Mouse (Mus musculus) MEL (cell line): Measurements from ENCODE around the gene Prickle4.

Experiments
- BHLHE40 ChIP-seq: IDR thresholded peaks from 2 replicates; pipeline ENCODE4 v1.6.1; 2012; ENCODE audit warnings: low read depth, mild to moderate bottlenecking, inconsistent platforms, low read length, improper control_type of control experiment, borderline replicate concordance
- CHD1 ChIP-seq: IDR thresholded peaks from 2 replicates; pipeline ENCODE4 v1.6.1; 2012; ENCODE audit warnings: low read depth, mild to moderate bottlenecking, inconsistent platforms, low read length, improper control_type of control experiment
- CTCF ChIP-seq, 3 experiments: IDR thresholded peaks in 2 of 3; conservative IDR thresholded peaks in 1 of 3; 2 replicates each; pipeline ENCODE4 v1.5.1; 2011 to 2012; ENCODE audit warnings: low read length in 3 of 3, low read depth in 2 of 3, mild to moderate bottlenecking in 2 of 3, improper control_type of control experiment in 1 of 3, inconsistent platforms in 1 of 3, mixed read lengths in 1 of 3, moderate library complexity in 1 of 3; ENCODE audit not compliant: control insufficient read depth in 1 of 3, insufficient read depth in 1 of 3, poor library complexity in 1 of 3, severe bottlenecking in 1 of 3
- E2F4 ChIP-seq: IDR thresholded peaks from 2 replicates; pipeline ENCODE4 v1.6.1; 2011; ENCODE audit warnings: low read depth, low read length, improper control_type of control experiment, borderline replicate concordance
- ETS1 ChIP-seq: IDR thresholded peaks from 2 replicates; pipeline ENCODE4 v1.6.1; 2012; ENCODE audit warnings: low read depth, mild to moderate bottlenecking, inconsistent platforms, low read length, improper control_type of control experiment, moderate library complexity
- MAFK ChIP-seq: IDR thresholded peaks from 2 replicates; pipeline ENCODE4 v1.6.1; 2011; ENCODE audit warnings: low read depth, mild to moderate bottlenecking, low read length, improper control_type of control experiment, borderline replicate concordance
- MAX ChIP-seq: IDR thresholded peaks from 2 replicates; pipeline ENCODE4 v1.6.1; 2011; ENCODE audit warnings: low read length, improper control_type of control experiment
- NRF1 ChIP-seq: IDR thresholded peaks from 2 replicates; pipeline ENCODE4 v1.6.1; 2014; ENCODE audit warnings: low read depth, mild to moderate bottlenecking, inconsistent platforms, low read length, improper control_type of control experiment, moderate library complexity; ENCODE audit not compliant: poor library complexity, insufficient read depth, severe bottlenecking
- POLR2A ChIP-seq, 2 experiments: IDR thresholded peaks; 2 replicates each; pipeline ENCODE4 v1.6.1; 2011 to 2012; ENCODE audit warnings: low read length in 2 of 2, mild to moderate bottlenecking in 2 of 2, control low read depth in 1 of 2, improper control_type of control experiment in 1 of 2, low read depth in 1 of 2, moderate library complexity in 1 of 2; ENCODE audit not compliant: control insufficient read depth in 1 of 2, insufficient read depth in 1 of 2, poor library complexity in 1 of 2
- SIN3A ChIP-seq: IDR thresholded peaks from 2 replicates; pipeline ENCODE4 v1.6.1; 2012; ENCODE audit warnings: low read length, improper control_type of control experiment, inconsistent platforms
- UBTF ChIP-seq: IDR thresholded peaks from 2 replicates; pipeline ENCODE4 v1.6.1; 2012; ENCODE audit warnings: low read depth, mild to moderate bottlenecking, inconsistent platforms, low read length, improper control_type of control experiment, moderate library complexity, borderline replicate concordance; ENCODE audit not compliant: insufficient read depth
- USF1 ChIP-seq: IDR thresholded peaks from 2 replicates; pipeline ENCODE4 v1.6.1; 2014; ENCODE audit warnings: low read depth, mild to moderate bottlenecking, inconsistent platforms, low read length, improper control_type of control experiment, moderate library complexity
- ZC3H11A ChIP-seq: IDR thresholded peaks from 2 replicates; pipeline ENCODE4 v1.6.1; 2012; ENCODE audit warnings: low read depth, mild to moderate bottlenecking, inconsistent platforms, low read length, improper control_type of control experiment

GRCm38 (mm10) chr17:47710036-47710435 is 15.5 kb upstream of the Prickle4 start:
- TF ChIP-seq UBTF (no peak), USF1 (no peak), ZC3H11A (no peak), CTCF (IDR thresholded peaks at IDR 0.05 in 2 of 3, conservative IDR thresholded peaks at IDR 0.05 in 1 of 3; ENCODE audit: control insufficient read depth in 1 of 3, insufficient read depth in 1 of 3, low read depth in 2 of 3, low read length in 3 of 3, poor library complexity in 1 of 3, severe bottlenecking in 1 of 3) (no peak), MAX (no peak), ETS1 (peak; percentile 68), E2F4 (no peak), SIN3A (peak; percentile 81), POLR2A (IDR thresholded peaks at IDR 0.05; ENCODE audit: control insufficient read depth in 1 of 2, insufficient read depth in 1 of 2, low read depth in 1 of 2, low read length in 2 of 2, poor library complexity in 1 of 2) (no peak), NRF1 (no peak), BHLHE40 (no peak), CHD1 (no peak), MAFK (no peak)
